Mouse (Mus musculus) intestine, embryonic 16.5 days (tissue): ENCODE results near the gene Cdh23. TPM values are rescaled to one million over a fixed set of nuclear protein-coding genes. Genes with fewer than 3 reads are reported as not detected.

ENCODE experiments used
- ATAC-seq: fragments of 200-750 bp; cut with Nextera tagmentation; 2 replicates; pipeline ENCODE4 v1.8.0; 2017; ENCODE audit warnings: moderate TSS enrichment, moderate library complexity
- H3K27ac ChIP-seq: fragments of 300-500 bp; sonication (generic); 2 replicates; pipeline ENCODE4 v1.5.1; 2014; ENCODE audit warnings: mild to moderate bottlenecking, low read length
- H3K27me3 ChIP-seq: fragments of 300-500 bp; sonication (generic); replicated peaks from 2 replicates; pipeline ENCODE4 v1.6.1; 2014; ENCODE audit warnings: low read length, control low read depth, mixed read lengths; ENCODE audit not compliant: control insufficient read depth, insufficient read depth
- H3K36me3 ChIP-seq: fragments of 300-500 bp; sonication (generic); 2 replicates; pipeline ENCODE4 v1.6.1; 2014; ENCODE audit warnings: low read length, control low read depth; ENCODE audit not compliant: control insufficient read depth, insufficient read depth
- H3K4me1 ChIP-seq: fragments of 300-500 bp; sonication (generic); 2 replicates; pipeline ENCODE4 v1.6.1; 2014; ENCODE audit warnings: low read length, control low read depth, mixed read lengths; ENCODE audit not compliant: control insufficient read depth, insufficient read depth
- H3K4me2 ChIP-seq: fragments of 300-500 bp; sonication (generic); 2 replicates; pipeline ENCODE4 v1.6.1; 2014; ENCODE audit warnings: low read depth, low read length, control low read depth
- H3K4me3 ChIP-seq: fragments of 300-500 bp; sonication (generic); 2 replicates; pipeline ENCODE4 v1.5.1; 2014; ENCODE audit warnings: mild to moderate bottlenecking, low read length
- H3K9ac ChIP-seq: fragments of 300-500 bp; sonication (generic); 2 replicates; pipeline ENCODE4 v1.6.1; 2014; ENCODE audit warnings: low read depth, low read length
- H3K9me3 ChIP-seq: fragments of 300-500 bp; sonication (generic); 2 replicates; pipeline ENCODE4 v1.6.1; 2016; ENCODE audit warnings: low read length, control low read depth; ENCODE audit not compliant: control insufficient read depth
- WGBS: fragments of 180-500 bp; shearing (Covaris S2); extraction: QIAGEN DNeasy Blood & Tissue Kit; methylation state at CpG from one replicate; pipeline ENCODE4 v1.1.7; 2014; 5-methylcytosine and 5-hydroxymethylcytosine counted together
- polyA plus RNA-seq: library from polyadenylated mRNA; unstranded; fragments of >200 nt; fragmentation: Nextera tagmentation; extraction: Ambion mirVana; gene quantifications from 2 replicates; pipeline ENCODE4 v1.2.1, GENCODE M21; 2015

Gene Cdh23
- polyA plus RNA-seq, 1 experiment from 2014 or later = 0.33 TPM

DNA sequence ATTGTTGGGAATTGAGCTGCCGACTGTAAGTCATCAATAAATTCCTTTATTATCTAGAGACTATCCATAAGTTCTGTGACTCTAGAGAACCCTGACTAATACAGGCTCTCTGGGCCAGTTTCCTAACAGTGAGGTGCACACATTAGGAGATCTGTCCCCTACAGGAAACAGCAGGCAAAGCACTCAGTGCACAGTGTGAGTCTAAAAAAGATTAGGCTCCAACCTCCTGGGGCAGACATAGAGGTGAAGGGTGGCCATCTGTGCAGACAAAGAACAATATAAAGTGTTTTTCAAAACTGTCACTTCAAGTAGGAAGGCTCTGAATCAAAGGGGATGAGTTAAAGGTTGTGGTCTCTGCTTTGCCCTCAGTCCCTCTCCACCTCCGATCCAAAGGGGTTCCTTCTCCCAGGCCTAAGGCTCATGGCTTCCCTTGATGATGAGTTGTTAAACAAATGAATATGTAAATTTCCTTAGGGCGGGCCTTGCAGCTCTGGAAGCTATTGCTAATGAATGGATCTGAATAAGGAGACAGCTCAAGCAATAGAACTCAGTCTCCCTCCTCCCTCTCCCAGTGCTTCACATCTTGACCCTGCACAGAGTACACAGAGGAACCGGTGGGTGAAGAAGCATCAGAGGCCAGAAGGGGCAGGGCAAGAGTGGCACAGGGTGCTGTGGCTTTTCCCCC is 143.2 kb downstream of the Cdh23 start:
- Histone ChIP-seq H3K4me2 (no peak overlapping the region), H3K9me3 (no peaks in the 10 kb centered on the region), H3K27ac (no peak overlapping the region), H3K4me1 (no peaks in the 10 kb centered on the region), H3K27me3 (no peaks in the 10 kb centered on the region), H3K36me3 (no peaks in the 10 kb centered on the region), H3K4me3 (no peak overlapping the region), H3K9ac (no peak overlapping the region)
- ATAC-seq = no peak
- WGBS = 47% methylated on average over 3 of the region's 4 CpGs

DNA sequence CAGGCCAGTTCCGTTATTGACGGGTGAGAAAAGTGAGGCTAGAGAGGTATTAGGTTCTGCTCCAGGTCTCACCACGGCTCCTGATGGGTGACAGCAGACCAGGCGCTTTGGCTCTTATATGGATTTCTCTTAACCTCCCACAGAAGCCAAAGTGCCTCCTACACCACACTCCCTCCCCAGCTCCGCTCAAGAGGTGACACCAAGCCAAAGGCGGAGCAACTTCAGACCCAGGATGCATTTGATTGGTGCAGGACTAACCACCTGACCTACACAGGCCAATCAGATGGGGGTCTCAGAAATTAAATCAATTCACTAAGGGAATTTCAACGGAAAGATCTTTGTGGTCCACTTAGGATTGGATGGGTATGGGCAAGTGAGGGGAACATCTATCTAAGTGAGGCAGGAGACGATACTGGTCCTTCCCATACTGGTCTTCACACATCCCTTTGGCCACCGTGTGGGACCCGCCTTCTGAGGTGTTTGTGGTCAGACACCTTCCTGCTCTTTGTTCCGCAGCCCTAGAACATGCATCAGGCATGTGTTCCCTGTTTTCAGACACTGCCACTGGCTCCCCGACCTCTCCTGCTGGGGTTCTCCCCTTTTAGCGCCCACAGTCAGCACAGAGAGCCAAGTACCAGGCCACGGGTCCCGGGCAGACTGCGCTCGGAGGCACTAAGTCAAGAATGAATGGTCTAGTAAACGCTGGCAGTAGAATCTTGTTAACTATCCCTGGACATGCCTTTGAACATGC is 157.0 kb downstream of the Cdh23 start:
- H3K4me2 ChIP-seq = no peak overlapping the region
- WGBS = 75% methylated on average over 18 of the region's 18 CpGs
- ATAC-seq = no peak
- H3K27me3 ChIP-seq = no peaks in the 10 kb centered on the region
- H3K4me3 ChIP-seq = no peak overlapping the region
- H3K4me1 ChIP-seq = no peaks in the 10 kb centered on the region
- H3K9ac ChIP-seq = no peak overlapping the region
- no peaks in the 10 kb centered on the region for H3K36me3 ChIP-seq
- no peaks in the 10 kb centered on the region for H3K9me3 ChIP-seq
- H3K27ac ChIP-seq = no peak overlapping the region

- WGBS = 10% methylated on average over 14 of the region's 14 CpGs
- ATAC-seq = peak; percentile 71
- no peak overlapping the region for H3K9ac ChIP-seq
These were observed 160.0 kb downstream of the Cdh23 start for GRCm38 (mm10) chr10:60536098-60536811.

DNA sequence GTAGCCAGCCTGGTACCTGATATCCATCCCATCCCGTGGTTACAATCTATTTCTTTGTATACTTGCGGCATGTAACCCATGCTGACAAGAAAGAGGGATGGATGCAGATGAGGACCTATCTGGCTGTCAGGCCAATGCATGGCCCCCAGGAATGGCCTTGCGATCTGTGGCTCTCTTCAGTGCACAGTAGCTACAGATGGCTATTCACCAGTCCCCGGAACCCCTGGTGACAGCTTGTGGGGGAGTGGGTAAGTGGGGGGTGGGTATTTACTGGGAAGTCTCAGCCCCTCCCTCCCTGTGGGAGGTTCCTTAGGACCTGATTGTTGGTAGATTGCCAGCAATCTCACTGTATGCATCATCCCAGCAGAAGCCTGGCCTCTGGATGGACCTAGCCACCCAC is 163.8 kb downstream of the Cdh23 start:
- no peaks in the 10 kb centered on the region for H3K9me3 ChIP-seq
- H3K9ac ChIP-seq = no peak overlapping the region
- no peak overlapping the region for H3K27ac ChIP-seq
- no peak overlapping the region for H3K4me3 ChIP-seq
- H3K4me2 ChIP-seq = no peak overlapping the region
- ATAC-seq = no peak
- H3K4me1 ChIP-seq = no peaks in the 10 kb centered on the region
- no peaks in the 10 kb centered on the region for H3K27me3 ChIP-seq
- WGBS = 71% methylated on average over 4 of the region's 4 CpGs
- H3K36me3 ChIP-seq = no peaks in the 10 kb centered on the region

More at GRCm38 (mm10) chr10:60536098-60536811, 160.0 kb downstream of the Cdh23 start:
- H3K4me2 ChIP-seq = peak overlapping the region; percentile 28
- no peak overlapping the region for H3K4me3 ChIP-seq
- H3K9me3 ChIP-seq = no peaks in the 10 kb centered on the region
- H3K27ac ChIP-seq = no peak overlapping the region
- H3K36me3 ChIP-seq = no peaks in the 10 kb centered on the region
- no peaks in the 10 kb centered on the region for H3K4me1 ChIP-seq
- H3K27me3 ChIP-seq = no peaks in the 10 kb centered on the region

GRCm38 (mm10) chr10:60531349-60531748 is 164.9 kb downstream of the Cdh23 start:
- ATAC-seq = no peak
- Histone ChIP-seq H3K27ac (no peak overlapping the region), H3K4me1 (no peaks in the 10 kb centered on the region), H3K4me2 (no peak overlapping the region), H3K36me3 (no peaks in the 10 kb centered on the region), H3K4me3 (no peak overlapping the region), H3K9me3 (no peaks in the 10 kb centered on the region), H3K27me3 (no peaks in the 10 kb centered on the region), H3K9ac (no peak overlapping the region)
- WGBS = 31% methylated on average over 2 of the region's 2 CpGs

- H3K4me2 ChIP-seq = no peak overlapping the region
- H3K4me3 ChIP-seq = no peak overlapping the region
- H3K9me3 ChIP-seq = no peaks in the 10 kb centered on the region
- no peak for ATAC-seq
- no peaks in the 10 kb centered on the region for H3K4me1 ChIP-seq
- no peaks in the 10 kb centered on the region for H3K36me3 ChIP-seq
- no peak overlapping the region for H3K27ac ChIP-seq
- H3K27me3 ChIP-seq = no peaks in the 10 kb centered on the region
- H3K9ac ChIP-seq = no peak overlapping the region
- WGBS = 60% methylated on average over 10 of the region's 10 CpGs
These were observed 165.7 kb downstream of the Cdh23 start for GRCm38 (mm10) chr10:60530633-60531032.

- Histone ChIP-seq H3K9ac (no peak overlapping the region), H3K36me3 (no peaks in the 10 kb centered on the region), H3K4me1 (no peaks in the 10 kb centered on the region), H3K4me2 (no peak overlapping the region), H3K27me3 (no peaks in the 10 kb centered on the region), H3K27ac (no peak overlapping the region), H3K9me3 (no peaks in the 10 kb centered on the region), H3K4me3 (no peak overlapping the region)
- 77% methylated on average over 7 of the region's 7 CpGs for WGBS
- ATAC-seq = no peak
These were observed 168.3 kb downstream of the Cdh23 start for GRCm38 (mm10) chr10:60527949-60528348.

DNA sequence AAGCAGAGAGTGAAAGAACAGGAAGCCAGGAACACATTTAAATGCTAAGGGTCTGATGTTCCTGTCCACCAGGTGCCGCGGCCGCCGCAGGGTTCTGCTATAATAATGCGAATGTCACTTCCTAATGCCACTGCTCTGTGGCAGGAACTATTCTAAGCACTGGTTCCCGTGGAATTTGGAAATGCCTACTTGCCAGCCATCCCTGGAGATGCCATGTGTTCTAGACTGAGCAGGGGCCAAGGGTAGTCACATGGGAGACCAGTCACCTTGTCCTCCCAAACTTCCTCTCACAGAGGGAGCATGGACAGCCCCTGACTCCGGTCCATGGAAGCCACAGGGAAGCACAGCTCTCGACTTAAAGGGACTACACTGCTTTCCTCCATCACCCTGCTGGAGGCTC is 171.2 kb downstream of the Cdh23 start:
- Histone ChIP-seq H3K36me3 (no peaks in the 10 kb centered on the region), H3K9ac (no peak overlapping the region), H3K9me3 (no peaks in the 10 kb centered on the region), H3K27ac (no peak overlapping the region), H3K27me3 (no peaks in the 10 kb centered on the region), H3K4me3 (no peak overlapping the region), H3K4me2 (no peak overlapping the region), H3K4me1 (no peaks in the 10 kb centered on the region)
- 74% methylated on average over 8 of the region's 8 CpGs for WGBS
- ATAC-seq = no peak

DNA sequence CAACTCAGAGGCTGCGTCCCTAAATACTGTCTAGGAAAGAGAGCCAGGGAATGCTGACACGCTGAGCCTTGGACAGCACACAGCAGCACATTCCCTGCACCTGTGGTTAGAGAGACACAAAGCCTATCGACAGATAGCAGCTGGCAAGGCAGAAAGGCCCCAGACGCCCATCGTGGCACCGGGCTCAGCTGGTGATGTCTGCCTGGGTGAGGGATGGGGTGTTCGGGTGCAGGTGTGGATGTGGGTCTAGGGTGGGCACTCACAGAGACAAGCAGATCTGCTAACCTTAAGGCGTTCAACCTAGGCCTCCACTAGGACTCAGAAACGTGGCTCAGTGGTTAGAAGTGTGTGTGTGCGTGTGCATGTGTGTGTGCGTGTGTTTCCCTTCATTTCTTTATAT is 180.0 kb downstream of the Cdh23 start:
- H3K9ac ChIP-seq = no peak overlapping the region
- no peaks in the 10 kb centered on the region for H3K36me3 ChIP-seq
- no peak overlapping the region for H3K4me2 ChIP-seq
- no peak overlapping the region for H3K4me3 ChIP-seq
- WGBS = 90% methylated on average over 11 of the region's 11 CpGs
- H3K4me1 ChIP-seq = no peaks in the 10 kb centered on the region
- no peaks in the 10 kb centered on the region for H3K27me3 ChIP-seq
- no peak for ATAC-seq
- H3K9me3 ChIP-seq = no peaks in the 10 kb centered on the region
- no peak overlapping the region for H3K27ac ChIP-seq
